31 mouse cellular contexts compared by ENCODE assay signal in the genomic region with DNA sequence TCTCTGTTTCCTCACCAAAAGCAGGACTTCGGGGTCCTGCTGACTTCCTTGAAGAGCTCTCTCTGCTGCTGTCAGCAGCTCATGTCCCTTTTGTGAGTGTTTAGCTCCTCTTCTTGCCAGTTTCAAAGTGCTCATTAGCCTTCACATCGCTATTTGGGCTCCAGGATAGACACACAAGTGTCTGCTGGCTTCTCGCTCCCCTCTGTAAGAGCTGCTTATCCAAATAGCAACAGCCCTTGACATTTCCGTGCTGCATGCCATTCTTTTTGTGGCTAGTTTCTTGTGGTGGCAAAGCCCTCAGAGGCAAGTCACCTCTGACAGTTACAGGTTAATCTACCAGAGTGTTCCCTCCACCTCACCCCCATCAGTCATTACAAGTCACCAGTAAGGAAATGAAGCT. TPM values are rescaled to one million over a fixed set of nuclear protein-coding genes. Genes with fewer than 3 reads are reported as not detected.
DNase-seq lines count a peak whose midpoint lies in the region; ATAC-seq and TF ChIP-seq lines count a peak whose summit lies in the region.
"Had no signal": no experiment of that assay in that cellular context is flagged by ENCODE, and none has a peak within 500 bp of the region (broad histone marks: within the 10 kb centered on the region; RNA-seq: fewer than 3 reads in every experiment).

No protein-coding gene starts in this region.

- WGBS in heart, embryonic 10.5 days: 57% methylated on average over 4 of the region's 4 CpGs
- 64% methylated on average over 4 of the region's 4 CpGs for WGBS in lung, adult 2 months
- WGBS in heart, embryonic 15.5 days: 42% methylated on average over 4 of the region's 4 CpGs

- no peak for DNase-seq in heart, embryonic 10.5 days (ENCODE audit: low spot score)
- DNase-seq in heart, postnatal 14 days: no peak
- DNase-seq in lung, adult 2 months: peak; percentile 26
- DNase-seq in lung, postnatal 10 days: no peak
- DNase-seq in lung, postnatal 25 days (ENCODE audit: low spot score): peak; percentile 54
- DNase-seq in ovary, adult 18-20 months (ENCODE audit: low spot score): no peak
- DNase-seq: adrenal gland, postnatal 25 days; B cell, adult 2 months; cerebellum, adult 8-10 months; cerebellum, postnatal 36 days; embryo, embryonic 11 days; gastrocnemius, postnatal 36 days; kidney, postnatal 25 days; liver; retina, postnatal 1 day; right cerebral cortex, postnatal 25 days; spleen, adult 18-20 months had no signal

- intact Hi-C loops in heart, postnatal 14 days (cut with DNase I): no loop called here

- TF ChIP-seq CTCF in lung, adult 2 months (IDR thresholded peaks at IDR 0.05; ENCODE audit: insufficient read depth, low read length): no peak

- H3K9me3 ChIP-seq in heart, embryonic 10.5 days: no peaks in the 10 kb centered on the region
- H3K9me3 ChIP-seq in heart, embryonic 15.5 days (replicated peaks): no peaks in the 10 kb centered on the region
- H3K9me3 ChIP-seq: forebrain, embryonic 12.5 days; G1E; limb, embryonic 10.5 days; liver, embryonic 15.5 days; midbrain, embryonic 12.5 days; neural tube, embryonic 12.5 days had no signal

- H3K27me3 ChIP-seq in heart, embryonic 10.5 days (ENCODE audit: insufficient read depth, poor library complexity, severe bottlenecking): no peaks in the 10 kb centered on the region
- H3K27me3 ChIP-seq in heart, embryonic 15.5 days: no peaks in the 10 kb centered on the region
- H3K27me3 ChIP-seq: CH12.LX; embryonic facial prominence, embryonic 13.5 days; forebrain, embryonic 12.5 days; liver, embryonic 15.5 days; neural tube, embryonic 12.5 days; Patski had no signal

- H3K36me3 ChIP-seq in heart, embryonic 10.5 days: peaks cover 46% of the 10 kb centered on the region
- H3K36me3 ChIP-seq in heart, embryonic 15.5 days: peaks cover 33% of the 10 kb centered on the region

- H3K9ac ChIP-seq in heart, embryonic 15.5 days: no peak overlapping the region
- H3K9ac ChIP-seq: embryonic facial prominence, embryonic 13.5 days; forebrain, embryonic 12.5 days; liver, embryonic 15.5 days; midbrain, embryonic 12.5 days; neural tube, embryonic 12.5 days had no signal

- H3K4me2 ChIP-seq in heart, embryonic 15.5 days: no peak overlapping the region
- H3K4me2 ChIP-seq: embryonic facial prominence, embryonic 13.5 days; forebrain, embryonic 12.5 days; liver, embryonic 15.5 days; midbrain, embryonic 12.5 days; neural tube, embryonic 12.5 days had no signal

- H3K27ac ChIP-seq in heart, embryonic 10.5 days: peak overlapping the region; percentile 10; the same call in 1 of the 2 replicates
- H3K27ac ChIP-seq in heart, embryonic 15.5 days: peak overlapping the region; percentile 41; the same call in 1 of the 2 replicates
- H3K27ac ChIP-seq: embryonic facial prominence, embryonic 13.5 days; forebrain, embryonic 12.5 days; layer of hippocampus, adult 2 months; limb, embryonic 10.5 days; liver, embryonic 15.5 days; midbrain, embryonic 12.5 days; neural tube, embryonic 12.5 days had no signal

- no peak for ATAC-seq in heart, embryonic 15.5 days (replicated peaks; ENCODE audit: insufficient number of reproducible peaks, insufficient read depth, low FRiP score, low read depth)
- ATAC-seq: hindbrain, embryonic 16.5 days; intestine, embryonic 16.5 days; Patski had no signal

- no peak for TF ChIP-seq POLR2A in lung, adult 2 months (IDR thresholded peaks at IDR 0.05; ENCODE audit: borderline replicate concordance, extremely low read depth, low read depth, low read length)

- peaks cover 12% of the 10 kb centered on the region for H3K4me1 ChIP-seq in heart, embryonic 10.5 days
- no peaks in the 10 kb centered on the region for H3K4me1 ChIP-seq in lung, adult 2 months (ENCODE audit: control insufficient read depth, insufficient read depth, low read length)
- peaks cover 12% of the 10 kb centered on the region for H3K4me1 ChIP-seq in heart, embryonic 15.5 days (replicated peaks)
- H3K4me1 ChIP-seq: embryonic facial prominence, embryonic 13.5 days; forebrain, embryonic 12.5 days; limb, embryonic 10.5 days; liver, embryonic 15.5 days; midbrain, embryonic 12.5 days; neural tube, embryonic 12.5 days had no signal

- H3K4me3 ChIP-seq in heart, embryonic 10.5 days: no peak overlapping the region
- H3K4me3 ChIP-seq in lung, adult 2 months (replicated peaks; ENCODE audit: extremely low read depth, low read depth, low read length): no peak overlapping the region
- H3K4me3 ChIP-seq in heart, embryonic 15.5 days: no peak overlapping the region
- H3K4me3 ChIP-seq: embryonic facial prominence, embryonic 13.5 days; erythroblast, embryonic 14.5 days; forebrain, embryonic 12.5 days; layer of hippocampus, adult 2 months; limb, embryonic 10.5 days; liver, embryonic 15.5 days; midbrain, embryonic 12.5 days; neural tube, embryonic 12.5 days had no signal

RNA-seq across cellular contexts. Expression of gene Polr3b, which starts 56.3 kb away (rescaled TPM):
- 15.6 and 15.8 TPM in 2 replicates for polyA plus RNA-seq in heart, embryonic 10.5 days (2016; fragmentation: Nextera tagmentation; extraction: Ambion mirVana)
- total RNA-seq in heart, postnatal 14 days (2021): 10 to 100 TPM; 11.7 to 12.1 TPM
- polyA plus RNA-seq in lung, adult 2 months (2012; rRNA removed): 4.0 and 5.7 TPM in 2 replicates
- 8.0 and 8.9 TPM in 2 replicates for polyA plus RNA-seq in heart, embryonic 15.5 days (2015; fragmentation: Nextera tagmentation; extraction: Ambion mirVana)

Comparison
In these comparisons a context has a peak if more than half of its experiments do, and no peak if none do; other contexts are left out.
1. DNase-seq: peak in lung, adult 2 months (single experiment) and lung, postnatal 25 days (single experiment); none in heart, embryonic 10.5 days (single experiment), heart, postnatal 14 days (0 of 2), lung, postnatal 10 days (single experiment) and ovary, adult 18-20 months (single experiment).